19 mouse cellular contexts compared by ENCODE assay signal in genomic region chr8:93920590-93920948, GRCm38 (mm10).
DNase-seq lines count a peak whose midpoint lies in the region; ATAC-seq and TF ChIP-seq lines count a peak whose summit lies in the region.
"Had no signal": no experiment of that assay in that cellular context is flagged by ENCODE, and none has a peak within 500 bp of the region (broad histone marks: within the 10 kb centered on the region; RNA-seq: fewer than 3 reads in every experiment).

No protein-coding gene starts in this region.

- H3K36me3 ChIP-seq in forebrain, embryonic 10.5 days (replicated peaks), result peaks cover 14% of the 10 kb centered on the region; the same call in 1 of the 2 replicates
- H3K36me3 ChIP-seq in forebrain, postnatal 0 days (ENCODE audit: insufficient read depth), result no peaks in the 10 kb centered on the region
- peaks cover 11% of the 10 kb centered on the region for H3K36me3 ChIP-seq in forebrain, embryonic 12.5 days (replicated peaks)
- 0 out of 2 replicates have a peak, but pooled peaks cover 1% of the 10 kb centered on the region for H3K36me3 ChIP-seq in hindbrain, embryonic 16.5 days (ENCODE audit: control insufficient read depth, insufficient read depth, low read length)
- H3K36me3 ChIP-seq: heart, embryonic 12.5 days; limb, embryonic 13.5 days; liver, embryonic 15.5 days; stomach, embryonic 15.5 days had no signal

- TF ChIP-seq CTCF in forebrain, postnatal 0 days (IDR thresholded peaks at IDR 0.05; ENCODE audit: low read depth), result no peak

- H3K27me3 ChIP-seq in forebrain, embryonic 10.5 days (ENCODE audit: poor library complexity, severe bottlenecking), result peaks cover 18% of the 10 kb centered on the region; the same call in 1 of the 2 replicates
- no peaks in the 10 kb centered on the region for H3K27me3 ChIP-seq in forebrain, postnatal 0 days (ENCODE audit: insufficient read depth, low read length)
- no peaks in the 10 kb centered on the region for H3K27me3 ChIP-seq in forebrain, embryonic 12.5 days
- H3K27me3 ChIP-seq in hindbrain, embryonic 16.5 days (replicated peaks; ENCODE audit: control insufficient read depth, insufficient read depth, low read length), result no peaks in the 10 kb centered on the region
- H3K27me3 ChIP-seq: heart, embryonic 12.5 days; limb, embryonic 13.5 days; liver, embryonic 15.5 days; stomach, embryonic 15.5 days had no signal

- no peak overlapping the region for H3K9ac ChIP-seq in forebrain, postnatal 0 days
- no peak overlapping the region for H3K9ac ChIP-seq in forebrain, embryonic 12.5 days
- H3K9ac ChIP-seq in hindbrain, embryonic 16.5 days (ENCODE audit: low read depth, low read length), result no peak overlapping the region
- H3K9ac ChIP-seq: heart, embryonic 12.5 days; limb, embryonic 13.5 days; liver, embryonic 15.5 days; stomach, embryonic 15.5 days had no signal

- DNase-seq in forebrain, embryonic 10.5 days (ENCODE audit: extremely low spot score, low spot score), result no peak
- DNase-seq in forebrain, postnatal 0 days, result no peak
- peak; percentile 61 to 62 for DNase-seq in cerebellum, postnatal 10 days
- no peak for DNase-seq in spleen, adult 12 weeks (ENCODE audit: low spot score)
- no peak for DNase-seq in T-cell, adult 2 months (ENCODE audit: low spot score)
- DNase-seq in right cerebral cortex, postnatal 25 days, result no peak
- DNase-seq: adrenal gland, adult 8-10 months; B cell, adult 2 months; embryo, embryonic 11 days; gastrocnemius, postnatal 36 days; kidney, adult 8-10 months; lung, postnatal 10 days had no signal

- H3K9me3 ChIP-seq in forebrain, embryonic 10.5 days, result no peaks in the 10 kb centered on the region
- no peaks in the 10 kb centered on the region for H3K9me3 ChIP-seq in forebrain, postnatal 0 days (ENCODE audit: low read length)
- H3K9me3 ChIP-seq in forebrain, embryonic 12.5 days, result no peaks in the 10 kb centered on the region
- H3K9me3 ChIP-seq in hindbrain, embryonic 16.5 days (ENCODE audit: control insufficient read depth, low read length), result no peaks in the 10 kb centered on the region
- H3K9me3 ChIP-seq: heart, embryonic 12.5 days; limb, embryonic 13.5 days; liver, embryonic 15.5 days; megakaryocyte, embryonic 14.5 days; stomach, embryonic 15.5 days had no signal

- no peak overlapping the region for H3K4me2 ChIP-seq in forebrain, postnatal 0 days (ENCODE audit: low read depth)
- no peak overlapping the region for H3K4me2 ChIP-seq in forebrain, embryonic 12.5 days
- no peak overlapping the region for H3K4me2 ChIP-seq in hindbrain, embryonic 16.5 days (ENCODE audit: low read length)
- H3K4me2 ChIP-seq: heart, embryonic 12.5 days; limb, embryonic 13.5 days; liver, embryonic 15.5 days; stomach, embryonic 15.5 days had no signal

- H3K4me1 ChIP-seq in forebrain, embryonic 10.5 days, result peaks cover 99% of the 10 kb centered on the region
- peaks cover 39% of the 10 kb centered on the region for H3K4me1 ChIP-seq in forebrain, postnatal 0 days (ENCODE audit: insufficient read depth)
- peaks cover 97% of the 10 kb centered on the region for H3K4me1 ChIP-seq in forebrain, embryonic 12.5 days
- peaks cover 69% of the 10 kb centered on the region for H3K4me1 ChIP-seq in hindbrain, embryonic 16.5 days (ENCODE audit: control insufficient read depth, insufficient read depth, low read depth, low read length)

- H3K4me3 ChIP-seq in forebrain, embryonic 10.5 days, result no peak overlapping the region
- H3K4me3 ChIP-seq in forebrain, postnatal 0 days (ENCODE audit: low read depth, low read length), result no peak overlapping the region
- no peak overlapping the region for H3K4me3 ChIP-seq in forebrain, embryonic 12.5 days (replicated peaks)
- no peak overlapping the region for H3K4me3 ChIP-seq in hindbrain, embryonic 16.5 days (ENCODE audit: low read length)
- H3K4me3 ChIP-seq: heart, embryonic 12.5 days; limb, embryonic 13.5 days; liver, embryonic 15.5 days; megakaryocyte, embryonic 14.5 days; stomach, embryonic 15.5 days had no signal

- WGBS in forebrain, embryonic 10.5 days, result 72% methylated on average over 7 of the region's 7 CpGs
- 62% methylated on average over 7 of the region's 7 CpGs for WGBS in forebrain, postnatal 0 days
- WGBS in forebrain, embryonic 12.5 days, result 66% methylated on average over 7 of the region's 7 CpGs
- WGBS in hindbrain, embryonic 16.5 days, result 68% methylated on average over 7 of the region's 7 CpGs

- H3K27ac ChIP-seq in forebrain, embryonic 10.5 days, result peak overlapping the region; percentile 93
- H3K27ac ChIP-seq in forebrain, postnatal 0 days (ENCODE audit: low read depth, low read length), result no peak overlapping the region
- H3K27ac ChIP-seq in forebrain, embryonic 12.5 days, result peak overlapping the region; percentile 97
- peak overlapping the region; percentile 73 for H3K27ac ChIP-seq in hindbrain, embryonic 16.5 days (ENCODE audit: low read depth, low read length)
- H3K27ac ChIP-seq: limb, embryonic 13.5 days; liver, embryonic 15.5 days had no signal

- ATAC-seq in forebrain, postnatal 0 days, result no peak
- ATAC-seq in forebrain, embryonic 12.5 days (ENCODE audit: low FRiP score), result no peak
- no peak for ATAC-seq in hindbrain, embryonic 16.5 days

Comparison
In these comparisons a context has a peak if more than half of its experiments do, and no peak if none do; other contexts are left out.
1. DNase-seq: peak in cerebellum, postnatal 10 days (2 of 2); none in forebrain, embryonic 10.5 days (single experiment), forebrain, postnatal 0 days (single experiment), spleen, adult 12 weeks (single experiment), T-cell, adult 2 months (single experiment) and right cerebral cortex, postnatal 25 days (single experiment).